Mouse (Mus musculus) lung, embryonic 16.5 days (tissue): ENCODE results near the gene Hes7. TPM values are rescaled to one million over a fixed set of nuclear protein-coding genes. Genes with fewer than 3 reads are reported as not detected.
A peak's percentile ranks its signal among the peaks of the same experiment; 100 is the strongest.

Source experiments
- ATAC-seq: fragments of 200-750 bp; cut with Nextera tagmentation; 2 replicates; pipeline ENCODE4 v1.8.0; 2017; ENCODE audit warnings: low read depth, mild to moderate bottlenecking, moderate library complexity
- H3K27ac ChIP-seq: fragments of 300-500 bp; sonication (generic); 2 replicates; pipeline ENCODE4 v1.5.1; 2014; ENCODE audit warnings: mild to moderate bottlenecking, control low read depth, low read length
- H3K27me3 ChIP-seq: fragments of 300-500 bp; sonication (generic); 2 replicates; pipeline ENCODE4 v1.6.1; 2014; ENCODE audit warnings: low read depth, low read length, mixed read lengths; ENCODE audit not compliant: control insufficient read depth, insufficient read depth
- H3K36me3 ChIP-seq: fragments of 300-500 bp; sonication (generic); 2 replicates; pipeline ENCODE4 v1.6.1; 2014; ENCODE audit warnings: low read length; ENCODE audit not compliant: control insufficient read depth, insufficient read depth
- H3K4me1 ChIP-seq: fragments of 300-500 bp; sonication (generic); replicated peaks from 2 replicates; pipeline ENCODE4 v1.6.1; 2014; ENCODE audit warnings: low read length, mixed read lengths; ENCODE audit not compliant: control insufficient read depth, insufficient read depth
- H3K4me2 ChIP-seq: fragments of 300-500 bp; sonication (generic); 2 replicates; pipeline ENCODE4 v1.6.1; 2014; ENCODE audit warnings: low read depth, low read length, control low read depth
- H3K4me3 ChIP-seq: fragments of 300-500 bp; sonication (generic); 2 replicates; pipeline ENCODE4 v1.5.1; 2014; ENCODE audit warnings: mild to moderate bottlenecking, low read length, control low read depth
- H3K9ac ChIP-seq: fragments of 300-500 bp; sonication (generic); 2 replicates; pipeline ENCODE4 v1.6.1; 2014; ENCODE audit warnings: low read length, control low read depth
- H3K9me3 ChIP-seq: fragments of 300-500 bp; sonication (generic); 2 replicates; pipeline ENCODE4 v1.6.1; 2016; ENCODE audit warnings: low read length; ENCODE audit not compliant: control insufficient read depth
- WGBS: fragments of 180-500 bp; shearing (Covaris S2); extraction: QIAGEN DNeasy Blood & Tissue Kit; methylation state at CpG from one replicate; pipeline ENCODE4 v1.1.7; 2014; 5-methylcytosine and 5-hydroxymethylcytosine counted together
- polyA plus RNA-seq: library from polyadenylated mRNA; unstranded; fragments of >200 nt; fragmentation: Nextera tagmentation; extraction: Ambion mirVana; gene quantifications from 2 replicates; pipeline ENCODE4 v1.2.1, GENCODE M21; 2015

Gene Hes7
- 0.38 and 0.43 TPM in 2 replicates for polyA plus RNA-seq

- peak within 1 kb of the TSS; percentile 81 for H3K9ac ChIP-seq
- no peak within 1 kb of the TSS for H3K27ac ChIP-seq
- H3K36me3 ChIP-seq: no peaks in the 10 kb centered on the region
- no peak for ATAC-seq
- H3K4me3 ChIP-seq: peak within 1 kb of the TSS; percentile 68
- peaks cover 25% of the 10 kb centered on the region for H3K4me1 ChIP-seq
- WGBS: 2% methylated on average over 27 of the region's 27 CpGs
- peak within 1 kb of the TSS; percentile 95 for H3K4me2 ChIP-seq
- H3K9me3 ChIP-seq: no peaks in the 10 kb centered on the region
- no peaks in the 10 kb centered on the region for H3K27me3 ChIP-seq
Measured at GRCm38 (mm10) chr11:69120221-69121000, at the start of gene Hes7. Hes7 (plus strand) TSS chr11:69120404.

GRCm38 (mm10) chr11:69070590-69071222 is 49.5 kb upstream of the Hes7 start, which contains the start of gene Tmem107:
Tmem107 (plus strand) TSS chr11:69070806.
- peak; percentile 90 for ATAC-seq
- 0% methylated on average over 47 of the region's 47 CpGs for WGBS
- H3K4me3 ChIP-seq: peak within 1 kb of the TSS; percentile 71
- no peaks in the 10 kb centered on the region for H3K27me3 ChIP-seq
- peak within 1 kb of the TSS; percentile 96 for H3K27ac ChIP-seq
- peak within 1 kb of the TSS; percentile 84 for H3K9ac ChIP-seq
- no peaks in the 10 kb centered on the region for H3K36me3 ChIP-seq
- H3K4me1 ChIP-seq: peaks cover 36% of the 10 kb centered on the region
- no peaks in the 10 kb centered on the region for H3K9me3 ChIP-seq
- peak within 1 kb of the TSS; percentile 69 for H3K4me2 ChIP-seq

GRCm38 (mm10) chr11:69071262-69071661 is 48.9 kb upstream of the Hes7 start:
- H3K4me2 ChIP-seq: peak overlapping the region; percentile 69
- peak overlapping the region; percentile 96 for H3K27ac ChIP-seq
- H3K4me3 ChIP-seq: peak overlapping the region; percentile 71
- peaks cover 30% of the 10 kb centered on the region for H3K4me1 ChIP-seq
- H3K9me3 ChIP-seq: no peaks in the 10 kb centered on the region
- H3K27me3 ChIP-seq: no peaks in the 10 kb centered on the region
- ATAC-seq: no peak
- H3K9ac ChIP-seq: peak overlapping the region; percentile 84
- 22% methylated on average over 9 of the region's 9 CpGs for whole genome bisulfite sequencing
- no peaks in the 10 kb centered on the region for H3K36me3 ChIP-seq

GRCm38 (mm10) chr11:69072234-69072633 is 48.0 kb upstream of the Hes7 start:
- Histone ChIP-seq H3K4me1 (peaks cover 25% of the 10 kb centered on the region), H3K27ac (peak overlapping the region; percentile 67; the same call in 1 of the 2 replicates), H3K36me3 (no peaks in the 10 kb centered on the region), H3K9ac (no peak overlapping the region; the same call in 1 of the 2 replicates), H3K4me3 (peak overlapping the region; percentile 38), H3K27me3 (no peaks in the 10 kb centered on the region), H3K9me3 (no peaks in the 10 kb centered on the region), H3K4me2 (peak overlapping the region; percentile 68)
- 84% methylated on average over 11 of the region's 11 CpGs for WGBS
- ATAC-seq: no peak

- Histone ChIP-seq H3K9ac (peak overlapping the region; percentile 46), H3K36me3 (no peaks in the 10 kb centered on the region), H3K4me2 (peak overlapping the region; percentile 68), H3K27me3 (no peaks in the 10 kb centered on the region), H3K4me1 (peaks cover 23% of the 10 kb centered on the region), H3K27ac (peak overlapping the region; percentile 67), H3K4me3 (peak overlapping the region; percentile 38), H3K9me3 (no peaks in the 10 kb centered on the region)
- no peak for ATAC-seq
- WGBS: 6% methylated on average over 9 of the region's 9 CpGs
Measured at GRCm38 (mm10) chr11:69072666-69073064, 47.5 kb upstream of the Hes7 start.

- Histone ChIP-seq H3K4me3 (peak overlapping the region; percentile 38), H3K4me1 (peaks cover 21% of the 10 kb centered on the region), H3K9ac (peak overlapping the region; percentile 46), H3K36me3 (no peaks in the 10 kb centered on the region), H3K27me3 (no peaks in the 10 kb centered on the region), H3K9me3 (no peaks in the 10 kb centered on the region), H3K4me2 (peak overlapping the region; percentile 68), H3K27ac (peak overlapping the region; percentile 67)
- WGBS: 0% methylated on average over 14 of the region's 14 CpGs
- ATAC-seq: peak; percentile 65
Measured at GRCm38 (mm10) chr11:69073065-69073888, 46.9 kb upstream of the Hes7 start.

GRCm38 (mm10) chr11:69073951-69074775 is 46.0 kb upstream of the Hes7 start:
- no peaks in the 10 kb centered on the region for H3K36me3 ChIP-seq
- H3K9ac ChIP-seq: no peak overlapping the region
- H3K4me3 ChIP-seq: no peak overlapping the region
- no peak overlapping the region for H3K4me2 ChIP-seq
- peak overlapping the region; percentile 48 for H3K27ac ChIP-seq
- WGBS: 29% methylated on average over 6 of the region's 6 CpGs
- H3K9me3 ChIP-seq: no peaks in the 10 kb centered on the region
- H3K27me3 ChIP-seq: no peaks in the 10 kb centered on the region
- peaks cover 21% of the 10 kb centered on the region for H3K4me1 ChIP-seq
- no peak for ATAC-seq

- no peaks in the 10 kb centered on the region for H3K27me3 ChIP-seq
- H3K9me3 ChIP-seq: no peaks in the 10 kb centered on the region
- ATAC-seq: no peak
- WGBS: 51% methylated on average over 2 of the region's 2 CpGs
- no peak overlapping the region for H3K4me2 ChIP-seq
- H3K9ac ChIP-seq: no peak overlapping the region
- no peak overlapping the region for H3K27ac ChIP-seq
- no peaks in the 10 kb centered on the region for H3K36me3 ChIP-seq
- peaks cover 20% of the 10 kb centered on the region for H3K4me1 ChIP-seq
- H3K4me3 ChIP-seq: no peak overlapping the region
Measured at GRCm38 (mm10) chr11:69074776-69075069, 45.5 kb upstream of the Hes7 start.
